10 mouse cellular contexts compared by ENCODE assay signal in genomic region chr5:115428831-115429358, GRCm38 (mm10). TPM values are rescaled to one million over a fixed set of nuclear protein-coding genes. Genes with fewer than 3 reads are reported as not detected.
DNase-seq lines count a peak whose midpoint lies in the region; ATAC-seq lines count a peak whose summit lies in the region.
"Had no signal": no experiment of that assay in that cellular context is flagged by ENCODE, and none has a peak within 500 bp of the region (broad histone marks: within the 10 kb centered on the region; RNA-seq: fewer than 3 reads in every experiment).

No protein-coding gene starts in this region.

- peak overlapping the region; percentile 85 for H3K4me2 ChIP-seq in kidney, embryonic 14.5 days (replicated peaks; ENCODE audit: low read depth, low read length)
- peak overlapping the region; percentile 91 for H3K4me2 ChIP-seq in hindbrain, embryonic 16.5 days (ENCODE audit: low read length)
- H3K4me2 ChIP-seq in midbrain, embryonic 15.5 days, result peak overlapping the region; percentile 91

- peaks cover 17% of the 10 kb centered on the region; the same call in 1 of the 2 replicates for H3K4me1 ChIP-seq in kidney, embryonic 14.5 days (ENCODE audit: control insufficient read depth, insufficient read depth, low read length)
- peaks cover 52% of the 10 kb centered on the region for H3K4me1 ChIP-seq in embryonic facial prominence, embryonic 10.5 days
- H3K4me1 ChIP-seq in hindbrain, embryonic 16.5 days (ENCODE audit: control insufficient read depth, insufficient read depth, low read depth, low read length), result peaks cover 36% of the 10 kb centered on the region
- H3K4me1 ChIP-seq in midbrain, embryonic 15.5 days, result peaks cover 51% of the 10 kb centered on the region

- H3K9ac ChIP-seq in kidney, embryonic 14.5 days (ENCODE audit: low read depth, low read length), result peak overlapping the region; percentile 99
- H3K9ac ChIP-seq in hindbrain, embryonic 16.5 days (ENCODE audit: low read depth, low read length), result peak overlapping the region; percentile 100
- H3K9ac ChIP-seq in midbrain, embryonic 15.5 days, result peak overlapping the region; percentile 100

- 0 out of 2 replicates have a peak, but pooled peaks have one; percentile 4 for ATAC-seq in kidney, embryonic 14.5 days (ENCODE audit: low FRiP score, low TSS enrichment)
- no peak for ATAC-seq in hindbrain, embryonic 16.5 days
- no peak for ATAC-seq in midbrain, embryonic 15.5 days (replicated peaks)
- no peak for ATAC-seq in inflammation-experienced regulatory T-cells, adult 6 months

- H3K27me3 ChIP-seq in kidney, embryonic 14.5 days (ENCODE audit: control insufficient read depth, insufficient read depth, low read length), result peaks cover 5% of the 10 kb centered on the region; the same call in 1 of the 2 replicates
- peaks cover 22% of the 10 kb centered on the region for H3K27me3 ChIP-seq in embryonic facial prominence, embryonic 10.5 days (replicated peaks; ENCODE audit: low read depth, poor library complexity, severe bottlenecking)
- no peaks in the 10 kb centered on the region for H3K27me3 ChIP-seq in hindbrain, embryonic 16.5 days (replicated peaks; ENCODE audit: control insufficient read depth, insufficient read depth, low read length)
- H3K27me3 ChIP-seq in midbrain, embryonic 15.5 days (replicated peaks), result no peaks in the 10 kb centered on the region

- no peak for DNase-seq in kidney, adult 9 months
- DNase-seq in embryonic facial prominence, embryonic 10.5 days (ENCODE audit: low spot score), result peak; percentile 22
- no peak for DNase-seq in adrenal gland, postnatal 36 days
- DNase-seq in urinary bladder, adult 2 months (ENCODE audit: low spot score), result no peak

- no peaks in the 10 kb centered on the region for H3K9me3 ChIP-seq in kidney, embryonic 14.5 days (ENCODE audit: control insufficient read depth, low read length)
- no peaks in the 10 kb centered on the region for H3K9me3 ChIP-seq in embryonic facial prominence, embryonic 10.5 days
- no peaks in the 10 kb centered on the region for H3K9me3 ChIP-seq in hindbrain, embryonic 16.5 days (ENCODE audit: control insufficient read depth, low read length)
- H3K9me3 ChIP-seq in midbrain, embryonic 15.5 days, result no peaks in the 10 kb centered on the region

- WGBS in kidney, embryonic 14.5 days, result 2% methylated on average over 20 of the region's 20 CpGs
- under 1% methylated on average over 20 of the region's 20 CpGs for WGBS in embryonic facial prominence, embryonic 10.5 days
- WGBS in hindbrain, embryonic 16.5 days, result under 1% methylated on average over 20 of the region's 20 CpGs
- 2% methylated on average over 20 of the region's 20 CpGs for WGBS in midbrain, embryonic 15.5 days

- peak overlapping the region; percentile 24; the same call in 1 of the 2 replicates for H3K27ac ChIP-seq in kidney, embryonic 14.5 days (ENCODE audit: low read depth, low read length)
- H3K27ac ChIP-seq in embryonic facial prominence, embryonic 10.5 days (replicated peaks), result peak overlapping the region; percentile 100
- peak overlapping the region; percentile 92 for H3K27ac ChIP-seq in hindbrain, embryonic 16.5 days (ENCODE audit: low read depth, low read length)
- peak overlapping the region; percentile 99 for H3K27ac ChIP-seq in midbrain, embryonic 15.5 days

- H3K36me3 ChIP-seq in kidney, embryonic 14.5 days (ENCODE audit: control insufficient read depth, insufficient read depth, low read length), result peaks cover 11% of the 10 kb centered on the region
- peaks cover 32% of the 10 kb centered on the region for H3K36me3 ChIP-seq in embryonic facial prominence, embryonic 10.5 days (replicated peaks)
- H3K36me3 ChIP-seq in hindbrain, embryonic 16.5 days (ENCODE audit: control insufficient read depth, insufficient read depth, low read length), result no peaks in the 10 kb centered on the region
- no peaks in the 10 kb centered on the region for H3K36me3 ChIP-seq in midbrain, embryonic 15.5 days (replicated peaks)

- H3K4me3 ChIP-seq in kidney, embryonic 14.5 days (ENCODE audit: low read length), result peak overlapping the region; percentile 96
- peak overlapping the region; percentile 97 for H3K4me3 ChIP-seq in embryonic facial prominence, embryonic 10.5 days
- peak overlapping the region; percentile 95 for H3K4me3 ChIP-seq in hindbrain, embryonic 16.5 days (ENCODE audit: low read length)
- H3K4me3 ChIP-seq in midbrain, embryonic 15.5 days, result peak overlapping the region; percentile 100

RNA-seq across cellular contexts. Expression of gene Msi1, which starts 0.5 kb away (rescaled TPM):
- 26.2 and 34.0 TPM in 2 replicates for polyA plus RNA-seq in kidney, embryonic 14.5 days (2014; fragmentation: Nextera tagmentation; extraction: Ambion mirVana)
- polyA plus RNA-seq in embryonic facial prominence, embryonic 10.5 days (2016; fragmentation: Nextera tagmentation; extraction: Ambion mirVana), result 86.3 and 111 TPM in 2 replicates
- polyA plus RNA-seq in hindbrain, embryonic 16.5 days (2015; fragmentation: Nextera tagmentation; extraction: Ambion mirVana), result 23.0 and 44.5 TPM in 2 replicates
- 65.9 and 66.3 TPM in 2 replicates for polyA plus RNA-seq in midbrain, embryonic 15.5 days (2015; fragmentation: Nextera tagmentation; extraction: Ambion mirVana)
- polyA plus RNA-seq in inflammation-experienced regulatory T-cells, adult 6 months (2017; shearing (Covaris generic)), result not detected
- total RNA-seq in adrenal gland, postnatal 36 days (2021), result 10 to 100 TPM; 15.7 to 18.5 TPM
- polyA plus RNA-seq in urinary bladder, adult 2 months (2012; rRNA removed), result 1.7 and 3.0 TPM in 2 replicates
- total RNA-seq: common myeloid progenitor, adult 5-6 weeks had no signal

RNA-seq across cellular contexts. Expression of gene Pla2g1b, which starts 37.2 kb away (rescaled TPM):
- polyA plus RNA-seq in kidney, embryonic 14.5 days (2014; fragmentation: Nextera tagmentation; extraction: Ambion mirVana), result 0.46 and 0.57 TPM in 2 replicates
- not detected in 2 replicates for polyA plus RNA-seq in embryonic facial prominence, embryonic 10.5 days (2016; fragmentation: Nextera tagmentation; extraction: Ambion mirVana)
- not detected in 2 replicates for polyA plus RNA-seq in hindbrain, embryonic 16.5 days (2015; fragmentation: Nextera tagmentation; extraction: Ambion mirVana)
- polyA plus RNA-seq in midbrain, embryonic 15.5 days (2015; fragmentation: Nextera tagmentation; extraction: Ambion mirVana), result not detected in 2 replicates
- polyA plus RNA-seq in inflammation-experienced regulatory T-cells, adult 6 months (2017; shearing (Covaris generic)), result not detected
- total RNA-seq in adrenal gland, postnatal 36 days (2021), result not detected
- polyA plus RNA-seq in urinary bladder, adult 2 months (2012; rRNA removed), result not detected in 2 replicates
- total RNA-seq: common myeloid progenitor, adult 5-6 weeks; left cerebral cortex, postnatal 25 days had no signal

RNA-seq across cellular contexts. Expression of gene Sirt4, which starts 55.6 kb away (rescaled TPM):
- 16.4 and 20.9 TPM in 2 replicates for polyA plus RNA-seq in kidney, embryonic 14.5 days (2014; fragmentation: Nextera tagmentation; extraction: Ambion mirVana)
- polyA plus RNA-seq in embryonic facial prominence, embryonic 10.5 days (2016; fragmentation: Nextera tagmentation; extraction: Ambion mirVana), result 14.5 and 16.0 TPM in 2 replicates
- 24.8 and 26.8 TPM in 2 replicates for polyA plus RNA-seq in hindbrain, embryonic 16.5 days (2015; fragmentation: Nextera tagmentation; extraction: Ambion mirVana)
- polyA plus RNA-seq in midbrain, embryonic 15.5 days (2015; fragmentation: Nextera tagmentation; extraction: Ambion mirVana), result 31.6 and 32.6 TPM in 2 replicates
- 10 to 100 TPM; 12.0 to 18.5 (median 14.8) TPM for polyA plus RNA-seq in inflammation-experienced regulatory T-cells, adult 6 months (2017; shearing (Covaris generic))
- total RNA-seq in adrenal gland, postnatal 36 days (2021), result 10 to 100 TPM; 20.8 to 22.6 TPM
- 56.1 and 75.8 TPM in 2 replicates for polyA plus RNA-seq in urinary bladder, adult 2 months (2012; rRNA removed)

Comparison
In these comparisons a context has a peak if more than half of its experiments do, and no peak if none do; other contexts are left out.
1. H3K27ac ChIP-seq: peak in every context shown above with its lines; median percentile 100 in embryonic facial prominence, embryonic 10.5 days; 99 in midbrain, embryonic 15.5 days; 92 in hindbrain, embryonic 16.5 days; 24 in kidney, embryonic 14.5 days.